Mouse (Mus musculus): Measurements from ENCODE around the gene Traf3ip3.

DNA sequence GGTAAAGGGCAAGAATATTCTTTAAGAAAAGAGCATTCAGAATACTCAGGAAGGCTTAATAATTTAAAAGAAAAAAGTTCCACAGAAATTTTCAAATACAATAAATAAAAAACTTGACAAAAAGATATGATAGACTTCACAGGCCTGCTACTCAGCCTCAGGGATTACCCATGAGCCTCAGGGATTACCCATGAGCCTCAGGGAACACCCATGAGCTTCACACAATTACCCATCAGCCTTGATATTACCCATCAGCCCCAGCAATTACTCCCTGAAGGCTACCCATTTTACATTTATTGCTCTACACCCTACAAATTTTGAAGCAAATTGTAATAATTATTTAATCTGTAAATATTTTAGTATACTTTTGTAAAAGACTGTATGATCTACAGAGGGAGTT, 69.1 kb downstream of the Traf3ip3 start:
- no peak for TF ChIP-seq CTCF (IDR thresholded peaks at IDR 0.05; ENCODE audit: low read depth, low read length)
- no peak for TF ChIP-seq TAL1 (conservative IDR thresholded peaks at IDR 0.05; ENCODE audit: low read depth, low read length)
- TF ChIP-seq GATA1 (IDR thresholded peaks at IDR 0.05; ENCODE audit: borderline replicate concordance, low read length) = no peak
- no peak for TF ChIP-seq GATA2 (IDR thresholded peaks at IDR 0.05; ENCODE audit: borderline replicate concordance, low read depth, low read length)

Measured in G1E (cell line).